Mouse (Mus musculus) hindbrain, embryonic 16.5 days (tissue): ENCODE measurements around the gene Pacrg. TPM values are rescaled to one million over a fixed set of nuclear protein-coding genes. Genes with fewer than 3 reads are reported as not detected.

Source experiments
- ATAC-seq: fragments of 200-750 bp; cut with Nextera tagmentation; 2 replicates; pipeline ENCODE4 v1.8.0; 2017; ENCODE audit warnings: moderate TSS enrichment, moderate library complexity
- H3K27ac ChIP-seq: fragments of 300-500 bp; sonication (generic); 2 replicates; pipeline ENCODE4 v1.5.1; 2014; ENCODE audit warnings: low read depth, mild to moderate bottlenecking, control low read depth, low read length, moderate library complexity
- H3K27me3 ChIP-seq: fragments of 300-500 bp; sonication (generic); replicated peaks from 2 replicates; pipeline ENCODE4 v1.6.1; 2014; ENCODE audit warnings: low read length; ENCODE audit not compliant: control insufficient read depth, insufficient read depth
- H3K36me3 ChIP-seq: fragments of 300-500 bp; sonication (generic); 2 replicates; pipeline ENCODE4 v1.6.1; 2014; ENCODE audit warnings: mild to moderate bottlenecking, low read length, moderate library complexity, mixed read lengths; ENCODE audit not compliant: control insufficient read depth, insufficient read depth
- H3K4me1 ChIP-seq: fragments of 300-500 bp; sonication (generic); 2 replicates; pipeline ENCODE4 v1.6.1; 2014; ENCODE audit warnings: low read depth, low read length; ENCODE audit not compliant: control insufficient read depth, insufficient read depth
- H3K4me2 ChIP-seq: fragments of 300-500 bp; sonication (generic); 2 replicates; pipeline ENCODE4 v1.6.1; 2014; ENCODE audit warnings: mild to moderate bottlenecking, low read length, control low read depth, moderate library complexity
- H3K4me3 ChIP-seq: fragments of 300-500 bp; sonication (generic); 2 replicates; pipeline ENCODE4 v1.5.1; 2014; ENCODE audit warnings: mild to moderate bottlenecking, low read length, control low read depth, moderate library complexity
- H3K9ac ChIP-seq: fragments of 300-500 bp; sonication (generic); 2 replicates; pipeline ENCODE4 v1.6.1; 2014; ENCODE audit warnings: low read depth, mild to moderate bottlenecking, control low read depth, low read length, moderate library complexity
- H3K9me3 ChIP-seq: fragments of 300-500 bp; sonication (generic); 2 replicates; pipeline ENCODE4 v1.6.1; 2014; ENCODE audit warnings: mild to moderate bottlenecking, low read length, moderate library complexity; ENCODE audit not compliant: control insufficient read depth
- whole genome bisulfite sequencing: fragments of 180-500 bp; shearing (Covaris S2); extraction: QIAGEN DNeasy Blood & Tissue Kit; methylation state at CpG from one replicate; pipeline ENCODE4 v1.1.7; 2014; 5-methylcytosine and 5-hydroxymethylcytosine counted together
- polyA plus RNA-seq: library from polyadenylated mRNA; unstranded; fragments of >200 nt; fragmentation: Nextera tagmentation; extraction: Ambion mirVana; gene quantifications from 2 replicates; pipeline ENCODE4 v1.2.1, GENCODE M21; 2015

Pacrg gene
- polyA plus RNA-seq, 1 experiment from 2014 or later: 23.2 TPM

- ATAC-seq: peak; percentile 58; the same call in 1 of the 2 replicates
- Histone ChIP-seq H3K9ac (no peak overlapping the region), H3K27me3 (no peaks in the 10 kb centered on the region), H3K36me3 (no peaks in the 10 kb centered on the region), H3K4me2 (no peak overlapping the region), H3K9me3 (no peaks in the 10 kb centered on the region), H3K27ac (no peak overlapping the region), H3K4me1 (peaks cover 3% of the 10 kb centered on the region), H3K4me3 (no peak overlapping the region)
- 49% methylated on average over 13 of the region's 13 CpGs for WGBS
These were observed 32.7 kb downstream of the Pacrg start for GRCm38 (mm10) chr17:10807261-10807998.

- peaks cover 3% of the 10 kb centered on the region for H3K4me1 ChIP-seq
- H3K4me2 ChIP-seq: no peak overlapping the region
- 67% methylated on average over 4 of the region's 4 CpGs for WGBS
- no peaks in the 10 kb centered on the region for H3K36me3 ChIP-seq
- no peak overlapping the region for H3K27ac ChIP-seq
- no peak for ATAC-seq
- no peaks in the 10 kb centered on the region for H3K27me3 ChIP-seq
- no peaks in the 10 kb centered on the region for H3K9me3 ChIP-seq
- no peak overlapping the region for H3K4me3 ChIP-seq
- no peak overlapping the region for H3K9ac ChIP-seq
These were observed 33.4 kb downstream of the Pacrg start for GRCm38 (mm10) chr17:10806692-10807091.

- no peaks in the 10 kb centered on the region for H3K9me3 ChIP-seq
- ATAC-seq: no peak
- H3K27ac ChIP-seq: no peak overlapping the region
- H3K4me2 ChIP-seq: no peak overlapping the region
- no peak overlapping the region for H3K4me3 ChIP-seq
- WGBS: 43% methylated on average over 3 of the region's 3 CpGs
- H3K27me3 ChIP-seq: no peaks in the 10 kb centered on the region
- no peak overlapping the region for H3K9ac ChIP-seq
- H3K36me3 ChIP-seq: no peaks in the 10 kb centered on the region
- no peaks in the 10 kb centered on the region for H3K4me1 ChIP-seq
These were observed 48.5 kb downstream of the Pacrg start for GRCm38 (mm10) chr17:10791661-10792060.

GRCm38 (mm10) chr17:10784401-10784920 lies 55.6 kb downstream of the Pacrg start:
- Histone ChIP-seq H3K9me3 (no peaks in the 10 kb centered on the region), H3K4me3 (no peak overlapping the region), H3K4me1 (no peaks in the 10 kb centered on the region; the same call in 1 of the 2 replicates), H3K27me3 (no peaks in the 10 kb centered on the region), H3K27ac (no peak overlapping the region), H3K36me3 (no peaks in the 10 kb centered on the region), H3K4me2 (no peak overlapping the region), H3K9ac (no peak overlapping the region)
- WGBS: 65% methylated on average over 4 of the region's 4 CpGs
- ATAC-seq: no peak

GRCm38 (mm10) chr17:10776503-10776902 lies 63.6 kb downstream of the Pacrg start:
- WGBS: 22% methylated on average over 10 of the region's 10 CpGs
- Histone ChIP-seq H3K27ac (no peak overlapping the region), H3K27me3 (no peaks in the 10 kb centered on the region), H3K4me1 (peaks cover 3% of the 10 kb centered on the region), H3K36me3 (no peaks in the 10 kb centered on the region), H3K9me3 (no peaks in the 10 kb centered on the region), H3K4me3 (no peak overlapping the region), H3K9ac (no peak overlapping the region), H3K4me2 (no peak overlapping the region)
- no peak for ATAC-seq

- Histone ChIP-seq H3K4me1 (peaks cover 3% of the 10 kb centered on the region), H3K9me3 (no peaks in the 10 kb centered on the region), H3K27me3 (no peaks in the 10 kb centered on the region), H3K36me3 (no peaks in the 10 kb centered on the region), H3K4me2 (no peak overlapping the region), H3K4me3 (no peak overlapping the region), H3K9ac (no peak overlapping the region), H3K27ac (no peak overlapping the region)
- ATAC-seq: no peak
- 85% methylated on average over 1 of the region's 1 CpGs for WGBS
These were observed 65.6 kb downstream of the Pacrg start for GRCm38 (mm10) chr17:10774468-10774867.

- Histone ChIP-seq H3K4me2 (no peak overlapping the region), H3K36me3 (no peaks in the 10 kb centered on the region), H3K4me1 (peaks cover 3% of the 10 kb centered on the region), H3K27ac (no peak overlapping the region), H3K9ac (no peak overlapping the region), H3K27me3 (no peaks in the 10 kb centered on the region), H3K4me3 (no peak overlapping the region), H3K9me3 (no peaks in the 10 kb centered on the region)
- 59% methylated on average over 3 of the region's 3 CpGs for WGBS
- ATAC-seq: no peak
These were observed 67.9 kb downstream of the Pacrg start for GRCm38 (mm10) chr17:10772207-10772606.

GRCm38 (mm10) chr17:10769873-10770272 lies 70.2 kb downstream of the Pacrg start:
- WGBS: 53% methylated on average over 6 of the region's 6 CpGs
- no peak for ATAC-seq
- Histone ChIP-seq H3K4me1 (no peaks in the 10 kb centered on the region), H3K9me3 (no peaks in the 10 kb centered on the region), H3K4me3 (no peak overlapping the region), H3K27ac (no peak overlapping the region), H3K4me2 (no peak overlapping the region), H3K36me3 (no peaks in the 10 kb centered on the region), H3K9ac (no peak overlapping the region), H3K27me3 (no peaks in the 10 kb centered on the region)

- no peak overlapping the region for H3K9ac ChIP-seq
- 82% methylated on average over 10 of the region's 10 CpGs for WGBS
- no peaks in the 10 kb centered on the region for H3K36me3 ChIP-seq
- no peaks in the 10 kb centered on the region for H3K9me3 ChIP-seq
- no peak for ATAC-seq
- no peak overlapping the region for H3K27ac ChIP-seq
- H3K27me3 ChIP-seq: no peaks in the 10 kb centered on the region
- H3K4me2 ChIP-seq: no peak overlapping the region
- H3K4me3 ChIP-seq: no peak overlapping the region
- H3K4me1 ChIP-seq: no peaks in the 10 kb centered on the region
These were observed 73.2 kb downstream of the Pacrg start for GRCm38 (mm10) chr17:10766735-10767406.
